Mouse (Mus musculus) ES-Bruce4 (cell line): ENCODE results near the gene Acot2.

Experiments used
- CTCF ChIP-seq: IDR thresholded peaks from one replicate; pipeline ENCODE4 v1.8.1; 2011; ENCODE audit warnings: low read depth, low read length
- EP300 ChIP-seq: IDR thresholded peaks from 2 replicates; pipeline ENCODE4 v1.6.1; 2011; ENCODE audit warnings: low read depth, low read length; ENCODE audit not compliant: insufficient read depth
- POLR2A ChIP-seq: IDR thresholded peaks from one replicate; pipeline ENCODE4 v1.8.1; 2011; ENCODE audit warnings: low read length; ENCODE audit not compliant: insufficient read depth

DNA sequence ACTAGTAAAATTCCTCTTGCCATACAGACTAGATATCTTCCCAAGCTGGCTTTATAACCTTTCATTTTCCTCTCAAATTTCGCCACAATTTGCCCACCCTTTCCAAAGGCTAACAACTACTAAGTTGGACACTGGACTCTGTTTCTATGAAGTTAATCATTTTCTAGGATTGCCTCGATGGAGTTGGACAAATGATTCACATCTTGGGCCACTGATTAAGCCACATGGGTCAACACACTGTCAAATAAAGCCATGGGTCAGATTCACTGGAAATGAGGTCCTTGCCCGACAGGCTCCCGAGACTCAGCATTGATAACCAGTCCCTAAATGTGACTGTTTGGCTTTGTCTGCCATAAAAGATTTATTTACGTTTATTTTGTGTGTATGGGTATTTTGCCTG is 54.6 kb downstream of the Acot2 start:
- TF ChIP-seq CTCF (no peak), POLR2A (no peak), EP300 (no peak)
